Mouse (Mus musculus) lung, postnatal 0 days (tissue): Measurements from ENCODE around the gene Jaml.

Experiments used
- CTCF ChIP-seq: IDR thresholded peaks from 2 replicates; pipeline ENCODE4 v1.5.1; 2016; ENCODE audit warnings: antibody characterized with exemption, mild to moderate bottlenecking
- EP300 ChIP-seq: IDR thresholded peaks from 2 replicates; pipeline ENCODE4 v1.6.1; 2016; ENCODE audit warnings: antibody characterized with exemption, mild to moderate bottlenecking, control low read depth

DNA sequence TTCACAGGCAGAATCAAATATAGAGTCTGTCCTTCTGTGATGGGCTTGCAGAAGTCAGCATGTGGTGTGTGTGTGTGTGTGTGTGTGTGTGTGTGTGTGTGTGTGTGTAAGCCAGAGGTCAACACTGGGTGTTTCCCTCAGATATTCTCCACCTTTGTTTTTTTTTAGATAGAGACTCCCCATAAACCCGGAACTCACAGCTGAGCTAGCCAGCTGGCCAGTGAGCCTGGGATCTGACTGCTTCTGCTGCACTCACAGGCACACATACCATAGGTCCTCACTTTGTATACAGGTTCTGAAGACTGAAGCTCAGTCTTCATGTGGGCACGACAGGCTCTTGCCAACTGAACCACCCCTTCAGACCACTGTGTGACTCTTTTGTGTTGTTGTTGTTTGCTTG lies 46.7 kb upstream of the Jaml start:
- TF ChIP-seq CTCF (no peak), EP300 (no peak)
